Mouse (Mus musculus): Measurements from ENCODE around the gene Mpdz.

Mpdz gene

GRCm38 (mm10) chr4:81283081-81283480 lies 159.5 kb downstream of the Mpdz start:
- no peak for DNase-seq (ENCODE audit: low spot score in 2 of 2)

- DNase-seq (ENCODE audit: low spot score in 2 of 2) = no peak
These were observed 162.5 kb downstream of the Mpdz start for GRCm38 (mm10) chr4:81280098-81280497.

GRCm38 (mm10) chr4:81279451-81279850 lies 163.2 kb downstream of the Mpdz start:
- no peak for DNase-seq (ENCODE audit: low spot score in 2 of 2)

GRCm38 (mm10) chr4:81275957-81276715 lies 166.5 kb downstream of the Mpdz start:
- no peak for DNase-seq (ENCODE audit: low spot score in 2 of 2)

DNA sequence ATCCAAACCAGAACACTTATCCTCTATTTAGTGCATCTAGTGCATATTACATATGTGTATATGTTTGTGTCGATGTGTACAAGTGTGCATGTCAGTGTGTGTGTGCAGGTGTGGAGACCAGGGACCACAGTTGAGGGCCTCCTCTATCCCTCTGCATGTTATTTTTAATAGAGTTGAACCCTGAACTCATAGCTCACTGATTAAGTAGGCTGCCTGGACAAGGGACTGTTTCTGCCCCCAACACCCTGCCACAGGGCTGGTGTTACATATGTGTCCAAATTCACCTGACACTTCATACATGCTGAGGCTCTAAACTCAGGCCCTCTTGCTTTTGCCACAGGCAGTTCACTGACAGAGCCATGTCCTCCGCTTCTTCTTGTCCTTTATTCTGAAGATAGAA lies 169.5 kb downstream of the Mpdz start:
- no peak for DNase-seq (ENCODE audit: low spot score in 2 of 2)

GRCm38 (mm10) chr4:81252859-81253780 lies 189.5 kb downstream of the Mpdz start:
- no peak for DNase-seq (ENCODE audit: low spot score in 2 of 2)

DNA sequence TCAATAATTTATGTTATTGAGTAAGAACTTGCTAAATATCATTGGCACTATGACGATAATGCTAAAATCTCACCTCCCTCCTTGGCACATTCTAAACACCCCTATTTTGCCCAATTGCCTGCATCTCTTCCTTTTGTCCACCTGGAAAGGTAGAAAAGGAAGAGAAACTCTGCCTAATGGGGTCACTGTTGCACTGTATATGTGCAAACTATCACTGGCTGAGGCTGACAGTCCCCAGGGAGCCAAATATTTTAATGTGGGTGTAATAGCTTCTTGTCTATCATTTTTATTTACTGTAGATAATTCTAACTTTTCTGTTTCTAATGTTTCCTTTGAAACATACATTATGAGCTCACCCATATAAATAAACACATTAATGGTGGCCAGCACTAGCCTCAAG lies 190.3 kb downstream of the Mpdz start:
- DNase-seq (ENCODE audit: low spot score in 2 of 2) = no peak

DNA sequence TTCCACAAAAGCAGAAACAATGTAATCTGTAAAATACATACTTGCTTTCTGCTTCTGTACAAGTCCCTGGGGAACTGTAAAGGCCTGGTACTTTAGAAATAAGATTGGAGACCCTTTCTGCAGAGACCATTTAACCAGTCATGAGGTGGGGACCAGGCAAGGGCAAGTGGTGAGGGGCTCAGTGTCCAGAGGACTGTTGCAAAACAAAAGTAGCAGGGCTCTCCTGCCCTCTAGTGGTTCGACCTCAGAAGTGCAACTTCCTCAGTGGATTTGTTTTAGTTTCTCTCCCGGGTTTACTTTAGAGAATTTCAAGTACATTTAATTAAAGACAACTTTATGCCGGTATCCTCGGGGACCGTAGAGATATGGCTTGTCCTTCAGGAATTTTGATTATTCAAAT lies 190.7 kb downstream of the Mpdz start:
- no peak for DNase-seq (ENCODE audit: low spot score in 2 of 2)

- no peak for DNase-seq (ENCODE audit: low spot score in 2 of 2)
These were observed 193.4 kb downstream of the Mpdz start for GRCm38 (mm10) chr4:81249245-81249644.

DNA sequence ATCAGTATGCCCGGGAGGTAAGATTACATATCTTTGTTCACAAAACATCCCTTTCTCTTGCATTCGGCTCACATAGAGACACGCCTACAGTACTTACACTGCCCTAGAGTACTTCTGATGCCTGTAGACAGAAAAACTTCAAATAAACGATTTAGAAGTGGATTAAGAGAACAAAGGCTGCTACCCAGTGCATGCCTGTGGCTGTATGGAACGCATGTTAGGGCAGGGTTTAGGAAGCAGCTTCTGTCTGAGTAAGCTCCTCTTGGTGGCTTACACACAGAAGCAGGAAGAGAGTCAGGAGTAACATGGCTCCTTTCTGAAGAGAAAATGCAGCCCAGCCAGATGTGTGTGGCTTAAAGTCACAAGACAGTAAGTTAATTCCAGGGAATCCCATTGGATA lies 206.4 kb downstream of the Mpdz start:
- no peak for DNase-seq (ENCODE audit: low spot score in 2 of 2)
